Mouse (Mus musculus): ENCODE data around the gene Slc3a1.

DNA sequence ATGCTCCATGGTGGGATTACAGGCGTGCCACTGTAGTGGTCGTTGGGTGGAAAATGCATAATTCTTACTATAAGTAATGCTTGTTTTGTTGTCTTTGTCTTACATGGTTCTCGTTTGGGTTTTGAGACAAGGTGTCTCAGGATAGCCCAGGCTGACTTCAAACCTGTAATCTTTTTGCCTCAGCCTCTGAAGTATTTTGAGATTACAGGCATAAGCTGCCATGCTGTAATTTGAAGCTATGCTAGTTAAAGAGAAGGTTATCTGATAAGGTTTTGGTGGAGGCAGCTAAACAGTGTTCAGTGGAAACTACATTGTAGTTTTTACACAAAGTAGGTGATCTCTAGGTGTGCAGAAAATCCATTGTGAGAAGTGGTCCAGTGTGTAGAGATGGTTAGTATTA lies 9.8 kb upstream of the Slc3a1 start:
- TF ChIP-seq CTCF (IDR thresholded peaks at IDR 0.05; ENCODE audit: low read depth, low read length) (no peak), TAL1 (conservative IDR thresholded peaks at IDR 0.05; ENCODE audit: low read depth, low read length) (no peak), GATA1 (IDR thresholded peaks at IDR 0.05; ENCODE audit: borderline replicate concordance, low read length) (no peak), POLR2AphosphoS5 (IDR thresholded peaks at IDR 0.05; ENCODE audit: insufficient replicate concordance, low read depth, low read length) (no peak)

Data from G1E (cell line).